1 mouse cellular context compared by ENCODE assay signal in the genomic region with DNA sequence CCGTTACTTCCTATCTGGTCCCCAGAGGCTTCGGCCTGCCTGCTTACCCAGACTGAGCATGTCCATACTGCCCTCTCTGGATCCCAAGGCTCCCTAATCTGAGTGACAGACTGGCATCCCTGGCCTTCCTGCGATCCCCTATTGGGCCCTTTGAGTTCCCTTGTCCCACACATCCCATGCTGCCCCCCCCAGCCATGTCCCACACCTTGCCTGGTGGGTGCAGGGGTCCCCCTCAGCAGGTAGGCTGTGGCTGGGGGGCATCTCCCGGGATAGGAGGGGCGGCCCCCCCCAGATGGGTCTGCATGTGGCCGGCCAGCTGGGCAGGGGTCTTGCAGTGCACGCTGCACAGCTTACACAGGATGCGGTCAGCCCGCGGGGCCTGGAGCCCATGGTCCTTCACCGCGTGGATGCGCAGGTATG.
TF ChIP-seq lines count a peak whose summit lies in the region.

No protein-coding gene starts in this region.

TF ChIP-seq in CH12.LX, 34 proteins besides CTCF, POLR2A, EP300 and RAD21:
- TF ChIP-seq MAFK (IDR thresholded peaks at IDR 0.05; ENCODE audit: insufficient replicate concordance, low read length) (no peak), JUND (conservative IDR thresholded peaks at IDR 0.05; ENCODE audit: low read depth, low read length) (no peak), SIN3A (IDR thresholded peaks at IDR 0.05; ENCODE audit: low read length) (no peak)
TF ChIP-seq in CH12.LX: peak in this region for 0.
